Mouse (Mus musculus) common myeloid progenitor, adult 5-6 weeks (primary cell): Measurements from ENCODE around the gene Il17rd. TPM values are rescaled to one million over a fixed set of nuclear protein-coding genes. Genes with fewer than 3 reads are reported as not detected.

Source experiments
- ATAC-seq: replicated peaks from 2 replicates; pipeline ENCODE4 v1.8.0; 2016; ENCODE audit warnings: low read depth, mild to moderate bottlenecking, moderate TSS enrichment, inconsistent platforms; ENCODE audit not compliant: poor library complexity, severe bottlenecking
- total RNA-seq: library from RNA; stranded (forward); fragments of 200-1000, 187-1606 nt; gene quantifications from 2 replicates; pipeline ENCODE4 v1.2.3, GENCODE M21; 2017

Gene Il17rd
- total RNA-seq, 1 experiment from 2014 or later = not detected

- no peak for ATAC-seq
Measured at GRCm38 (mm10) chr14:27044221-27044966, 5.7 kb downstream of the Il17rd start.

GRCm38 (mm10) chr14:27044967-27045361, 6.2 kb downstream of the Il17rd start:
- peak; percentile 92 for ATAC-seq

DNA sequence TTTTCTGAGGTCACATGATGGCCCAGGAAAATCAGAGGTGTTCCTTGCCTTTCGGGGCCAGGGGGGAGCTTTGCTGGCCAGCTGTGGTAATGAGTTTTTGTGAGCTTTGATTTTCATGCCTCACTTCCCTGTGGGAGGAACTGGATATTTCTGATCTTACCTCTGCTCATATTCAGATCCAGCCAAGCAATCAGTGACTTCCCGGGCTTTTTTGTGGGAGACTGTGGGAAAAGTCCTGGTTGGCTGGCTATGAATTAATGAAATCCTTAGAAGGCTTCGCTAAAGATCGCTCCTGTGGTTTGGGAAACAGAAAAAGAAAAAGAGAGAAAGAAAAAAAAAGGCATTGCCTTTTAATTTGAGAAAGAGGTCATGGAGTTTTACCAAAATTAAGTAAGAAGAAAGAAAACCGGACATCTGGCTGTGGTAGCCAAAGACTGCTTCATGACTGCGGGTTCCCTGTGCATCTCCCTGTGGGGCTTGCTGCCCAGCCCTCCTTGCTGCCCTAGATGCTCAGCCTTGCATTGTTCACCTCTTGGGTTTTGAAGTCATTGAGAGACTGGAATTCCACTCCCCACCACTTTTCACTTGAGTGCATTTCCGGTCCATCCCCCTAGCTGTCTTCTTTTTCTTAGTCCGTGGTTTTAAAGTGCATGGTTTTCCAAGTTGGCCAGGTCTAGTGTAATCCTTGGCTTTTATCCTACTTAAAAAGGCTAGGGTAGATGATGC, 9.7 kb downstream of the Il17rd start:
- no peak for ATAC-seq

DNA sequence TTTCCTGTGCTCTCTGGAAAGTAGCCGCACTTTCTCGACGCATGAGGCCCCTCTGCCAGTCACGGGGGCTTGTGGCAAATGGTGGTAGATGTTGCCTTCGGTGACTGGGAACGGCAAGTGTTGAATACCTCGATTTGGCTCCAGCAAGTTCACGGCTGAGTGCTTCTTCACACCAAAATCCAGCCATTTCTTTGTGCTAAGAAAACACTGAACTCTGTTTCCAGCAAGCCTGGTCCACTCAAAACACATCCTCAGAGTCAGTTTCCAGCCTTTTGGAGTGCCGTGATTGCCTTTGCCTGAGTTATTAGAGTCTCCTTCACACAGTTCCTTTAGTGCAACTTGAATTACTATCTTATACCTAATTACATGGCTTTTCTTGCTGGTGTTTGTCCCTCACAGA, 11.3 kb downstream of the Il17rd start:
- no peak for ATAC-seq

DNA sequence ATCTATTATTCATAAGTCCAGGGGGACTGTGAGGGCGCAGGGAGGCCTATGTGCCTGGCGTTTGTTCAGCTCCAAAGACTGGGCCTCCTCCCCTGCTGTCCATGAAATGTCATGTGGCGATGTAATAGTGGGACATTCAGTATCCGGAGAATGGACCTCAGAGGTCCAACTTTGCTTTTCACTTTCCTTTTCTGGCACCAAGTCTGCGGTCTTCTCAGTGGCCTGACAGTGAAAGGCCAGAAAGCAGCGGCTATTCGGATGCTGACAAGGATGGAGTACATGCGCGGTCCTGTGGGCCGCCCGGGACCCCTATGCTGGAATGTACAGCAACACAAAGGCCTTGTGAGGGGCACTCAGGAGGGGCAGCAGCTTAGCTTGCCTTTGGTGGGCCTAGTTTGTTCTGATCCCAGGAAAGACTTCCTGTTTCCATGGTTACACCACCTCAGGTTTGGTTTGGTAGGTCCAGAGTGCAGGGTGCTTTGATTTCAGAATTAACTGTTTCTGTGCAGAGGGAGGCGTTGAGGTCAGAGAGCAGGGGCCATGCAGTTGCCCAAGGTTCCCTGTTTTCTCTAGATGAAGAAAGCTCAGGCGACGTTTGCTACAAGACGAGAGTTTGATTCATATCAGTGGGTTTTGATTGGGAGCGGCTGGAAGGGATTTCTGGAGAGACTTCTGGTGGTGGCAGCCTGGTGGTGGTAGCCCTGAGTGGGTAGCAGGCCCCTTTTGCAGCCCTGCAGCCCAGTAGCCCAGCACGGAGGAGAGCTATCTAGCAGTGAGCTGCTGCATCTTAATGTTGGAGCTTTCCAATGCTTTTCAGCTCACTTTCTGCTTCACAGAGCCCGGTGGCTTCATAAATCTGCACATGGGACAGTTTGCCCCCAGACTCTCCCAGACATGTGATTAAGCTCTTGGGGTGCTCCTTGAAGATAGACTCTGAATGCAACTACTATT, 12.1 kb downstream of the Il17rd start:
- ATAC-seq = no peak

DNA sequence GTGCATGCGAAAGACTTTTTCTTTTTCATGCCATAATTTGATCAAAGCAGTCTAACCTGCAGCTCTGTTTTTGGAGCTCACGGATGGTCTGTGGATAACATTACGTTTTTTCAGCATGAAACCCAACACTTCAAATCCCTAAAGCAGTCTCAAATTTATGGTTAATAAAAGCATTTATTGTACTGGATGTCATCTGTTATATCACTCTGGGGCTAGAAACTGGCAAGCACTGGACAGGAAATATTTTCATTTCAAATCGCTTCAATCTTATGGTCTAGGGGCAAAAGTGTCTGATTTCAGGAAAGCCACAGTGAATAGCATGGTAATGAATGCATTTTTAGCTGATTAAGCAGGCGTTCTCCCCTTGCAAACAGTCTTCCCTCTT, 12.8 kb downstream of the Il17rd start:
- no peak for ATAC-seq

- no peak for ATAC-seq
Measured at GRCm38 (mm10) chr14:27058535-27059223, 19.9 kb downstream of the Il17rd start.

- no peak for ATAC-seq
Measured at GRCm38 (mm10) chr14:27059224-27059558, 20.4 kb downstream of the Il17rd start.

GRCm38 (mm10) chr14:27063338-27063737, 24.6 kb downstream of the Il17rd start:
- ATAC-seq = no peak

GRCm38 (mm10) chr14:27066171-27066929, 27.6 kb downstream of the Il17rd start:
- peak; percentile 73 for ATAC-seq

- ATAC-seq = no peak
Measured at GRCm38 (mm10) chr14:27067866-27068271, 29.1 kb downstream of the Il17rd start.

- no peak for ATAC-seq
Measured at GRCm38 (mm10) chr14:27069434-27070097, 30.8 kb downstream of the Il17rd start.

- no peak for ATAC-seq
Measured at GRCm38 (mm10) chr14:27070128-27070527, 31.4 kb downstream of the Il17rd start.

- ATAC-seq = no peak
Measured at GRCm38 (mm10) chr14:27070758-27071157, 32.0 kb downstream of the Il17rd start.

- no peak for ATAC-seq
Measured at GRCm38 (mm10) chr14:27071985-27072384, 33.2 kb downstream of the Il17rd start.

DNA sequence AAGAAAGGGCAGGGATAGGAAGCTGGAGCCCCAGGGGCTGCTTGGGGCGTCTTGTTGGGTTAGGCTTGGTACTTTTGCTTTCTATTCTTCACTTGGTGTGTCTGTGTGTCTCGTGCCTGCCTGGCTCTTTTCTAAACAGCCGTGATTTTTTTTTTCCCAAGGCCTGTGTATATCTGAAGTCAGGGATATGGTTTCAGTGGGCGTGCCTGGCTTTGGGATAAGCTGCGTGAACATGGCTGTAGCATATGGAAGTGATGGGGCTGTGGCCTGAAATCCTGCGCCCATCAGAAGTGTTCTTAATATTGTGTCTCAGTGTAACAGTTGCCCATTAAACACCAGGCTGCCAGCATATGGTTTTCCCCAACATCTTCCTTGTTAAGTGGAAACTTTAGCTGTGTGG, 36.3 kb downstream of the Il17rd start:
- no peak for ATAC-seq

- ATAC-seq = no peak
Measured at GRCm38 (mm10) chr14:27075909-27076521, 37.3 kb downstream of the Il17rd start.

DNA sequence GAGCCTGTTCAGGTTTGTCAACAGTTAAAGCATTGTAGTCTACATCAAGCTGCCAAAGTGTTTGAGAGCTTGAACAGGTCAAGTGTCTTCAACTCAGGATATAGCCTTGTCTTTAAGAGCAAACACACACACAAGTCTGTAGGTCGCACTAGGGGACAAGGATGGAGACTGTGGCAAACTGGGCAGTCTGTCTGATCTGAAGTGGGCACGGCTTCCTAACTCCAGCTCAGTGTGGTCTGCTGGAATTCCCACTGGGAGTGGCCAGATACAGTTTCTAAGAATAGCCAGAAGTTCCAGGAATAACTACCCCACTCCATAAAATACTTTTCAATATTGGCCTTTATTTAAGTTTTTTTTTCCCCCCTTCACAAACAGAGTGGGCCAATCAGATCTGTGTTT, 37.8 kb downstream of the Il17rd start:
- ATAC-seq = no peak
